ENCODE assay signal across 8 mouse cellular contexts in genomic region chr3:108017473-108018189, GRCm38 (mm10). TPM values are rescaled to one million over a fixed set of nuclear protein-coding genes. Genes with fewer than 3 reads are reported as not detected.
A peak's percentile ranks its signal among the peaks of the same experiment; 100 is the strongest.
DNase-seq lines count a peak whose midpoint lies in the region; ATAC-seq and TF ChIP-seq lines count a peak whose summit lies in the region.

Gene Gstm1, minus strand, starts transcription at chr3:108017973.

- H3K4me2 ChIP-seq in lung, postnatal 0 days (replicated peaks; ENCODE audit: low read depth, low read length): peak within 1 kb of the TSS; percentile 67

- peak; percentile 64; the same call in 1 of the 2 replicates for TF ChIP-seq EP300 in lung, postnatal 0 days (IDR thresholded peaks at IDR 0.05)

- H3K9ac ChIP-seq in lung, postnatal 0 days (replicated peaks; ENCODE audit: low read depth): peak within 1 kb of the TSS; percentile 56; the same call in 1 of the 2 replicates

- peak within 1 kb of the TSS; percentile 72 for H3K27ac ChIP-seq in hindbrain, embryonic 10.5 days
- H3K27ac ChIP-seq in lung, postnatal 0 days (ENCODE audit: low read length): peak within 1 kb of the TSS; percentile 96

- H3K4me3 ChIP-seq in hindbrain, embryonic 10.5 days: peak within 1 kb of the TSS; percentile 55
- H3K4me3 ChIP-seq in lung, postnatal 0 days (ENCODE audit: low read depth, low read length): peak within 1 kb of the TSS; percentile 42

- peak; percentile 80 for ATAC-seq in frontal cortex, adult (ENCODE audit: low TSS enrichment)
- ATAC-seq in lung, postnatal 0 days: peak; percentile 98

- no peaks in the 10 kb centered on the region; the same call in 1 of the 2 replicates for H3K27me3 ChIP-seq in hindbrain, embryonic 10.5 days (ENCODE audit: insufficient read depth, poor library complexity, severe bottlenecking)
- no peaks in the 10 kb centered on the region for H3K27me3 ChIP-seq in lung, postnatal 0 days (replicated peaks; ENCODE audit: insufficient read depth, low read length)

- WGBS in hindbrain, embryonic 10.5 days: under 1% methylated on average over 31 of the region's 31 CpGs
- under 1% methylated on average over 31 of the region's 31 CpGs for WGBS in lung, postnatal 0 days

- TF ChIP-seq CTCF in lung, postnatal 0 days (IDR thresholded peaks at IDR 0.05): peak; percentile 96

- DNase-seq in MEL-GATA-1-ER (ENCODE audit: extremely low read depth, low read depth): peak; percentile 97
- DNase-seq in cerebellum, adult 9-10 months: peak; percentile 88
- peak; percentile 95 for DNase-seq in hindbrain, embryonic 10.5 days (ENCODE audit: low spot score)
- peak; percentile 94 for DNase-seq in layer of hippocampus, adult 9-11 months
- peak; percentile 99 for DNase-seq in lung, postnatal 0 days (ENCODE audit: low spot score)
- DNase-seq in ovary, postnatal 14 days (ENCODE audit: low spot score): peak; percentile 86
- DNase-seq in thymus, postnatal 14 days: peak; percentile 86

- H3K4me1 ChIP-seq in hindbrain, embryonic 10.5 days (replicated peaks): peaks cover 29% of the 10 kb centered on the region
- H3K4me1 ChIP-seq in lung, postnatal 0 days (ENCODE audit: insufficient read depth, low read depth, low read length): 0 out of 2 replicates have a peak, but pooled peaks cover 8% of the 10 kb centered on the region

- no peaks in the 10 kb centered on the region for H3K36me3 ChIP-seq in hindbrain, embryonic 10.5 days
- no peaks in the 10 kb centered on the region for H3K36me3 ChIP-seq in lung, postnatal 0 days (ENCODE audit: insufficient read depth, low read length)

- no peaks in the 10 kb centered on the region for H3K9me3 ChIP-seq in hindbrain, embryonic 10.5 days
- no peaks in the 10 kb centered on the region for H3K9me3 ChIP-seq in lung, postnatal 0 days (ENCODE audit: low read length)

RNA-seq across cellular contexts. Expression of gene Gstm1, which starts in this region (rescaled TPM):
- 38.6 and 44.4 TPM in 2 replicates for polyA plus RNA-seq in hindbrain, embryonic 10.5 days (2016; fragmentation: Nextera tagmentation; extraction: Ambion mirVana)
- polyA plus RNA-seq in lung, postnatal 0 days (2015; fragmentation: Nextera tagmentation; extraction: Ambion mirVana): 230 and 249 TPM in 2 replicates

Comparison
In these comparisons a context has a peak if more than half of its experiments do, and no peak if none do; other contexts are left out.
1. Peak in every context shown above with its lines: DNase-seq, ATAC-seq, H3K4me3 ChIP-seq and H3K27ac ChIP-seq.